Mouse (Mus musculus) thymus, adult 2 months (tissue): ENCODE measurements around the gene Sys1. TPM values are rescaled to one million over a fixed set of nuclear protein-coding genes. Genes with fewer than 3 reads are reported as not detected.

Source experiments
- DNase-seq: peaks from one replicate; pipeline ENCODE4 v3.0.0; 2021
- H3K27ac ChIP-seq: fragments of 200-500 bp; 2 replicates; pipeline ENCODE4 v1.5.1; 2012; ENCODE audit warnings: low read length, control low read depth; ENCODE audit not compliant: control insufficient read depth, insufficient read depth
- H3K27me3 ChIP-seq: fragments of 200-500 bp; 2 replicates; pipeline ENCODE4 v1.6.1; 2012; ENCODE audit warnings: mild to moderate bottlenecking, low read length, moderate library complexity, mixed read lengths; ENCODE audit not compliant: control insufficient read depth, insufficient read depth
- H3K36me3 ChIP-seq: fragments of 200-500 bp; 2 replicates; pipeline ENCODE4 v1.6.1; 2012; ENCODE audit warnings: mild to moderate bottlenecking, low read length, moderate library complexity; ENCODE audit not compliant: control insufficient read depth, insufficient read depth
- H3K4me1 ChIP-seq: fragments of 200-500 bp; replicated peaks from 2 replicates; pipeline ENCODE4 v1.6.1; 2012; ENCODE audit warnings: low read length; ENCODE audit not compliant: control insufficient read depth, insufficient read depth
- H3K4me3 ChIP-seq: fragments of 200-500 bp; 2 replicates; pipeline ENCODE4 v1.5.1; 2012; ENCODE audit warnings: mild to moderate bottlenecking, low read length, control low read depth, moderate library complexity; ENCODE audit not compliant: control insufficient read depth, insufficient read depth
- CTCF ChIP-seq: fragments of 200-500 bp; IDR thresholded peaks from 2 replicates; pipeline ENCODE4 v1.5.1; 2012; ENCODE audit warnings: mild to moderate bottlenecking, control low read depth, low read length, moderate library complexity, borderline replicate concordance; ENCODE audit not compliant: control insufficient read depth, poor library complexity, insufficient read depth; ENCODE audit errors: extremely low read depth
- POLR2A ChIP-seq: fragments of 200-500 bp; IDR thresholded peaks from 2 replicates; pipeline ENCODE4 v1.6.1; 2012; ENCODE audit warnings: mild to moderate bottlenecking, low read length, control low read depth, moderate library complexity; ENCODE audit not compliant: control insufficient read depth, poor library complexity, insufficient read depth; ENCODE audit errors: extremely low read depth
- WGBS: fragments of 180-500 bp; shearing (Covaris S2); methylation state at CpG from one replicate; pipeline ENCODE4 v1.1.7; 2018; 5-methylcytosine and 5-hydroxymethylcytosine counted together
- polyA plus RNA-seq: library from polyadenylated mRNA; depleted of rRNA; stranded (reverse); fragments of >200 nt; gene quantifications from 2 replicates; pipeline ENCODE4 v1.2.3, GENCODE M21; 2012

Gene Sys1
- polyA plus RNA-seq, 1 experiment = 183 TPM

- no peaks in the 10 kb centered on the region; the same call in 1 of the 2 replicates for H3K27me3 ChIP-seq
- TF ChIP-seq CTCF (no peak), POLR2A (no peak)
- H3K36me3 ChIP-seq = no peaks in the 10 kb centered on the region
- 58% methylated on average over 3 of the region's 3 CpGs for WGBS
- no peak overlapping the region for H3K4me3 ChIP-seq
- no peak overlapping the region for H3K27ac ChIP-seq
- DNase-seq = no peak
- H3K4me1 ChIP-seq = peaks cover 37% of the 10 kb centered on the region
Observed at GRCm38 (mm10) chr2:164419489-164419888, 37.3 kb upstream of the Sys1 start.

GRCm38 (mm10) chr2:164421306-164421705 is 35.5 kb upstream of the Sys1 start:
- Histone ChIP-seq H3K4me1 (peaks cover 42% of the 10 kb centered on the region), H3K27me3 (no peaks in the 10 kb centered on the region), H3K27ac (no peak overlapping the region), H3K36me3 (no peaks in the 10 kb centered on the region), H3K4me3 (no peak overlapping the region)
- WGBS = 96% methylated on average over 7 of the region's 7 CpGs
- TF ChIP-seq POLR2A (no peak), CTCF (no peak)
- DNase-seq = no peak

GRCm38 (mm10) chr2:164421979-164422378 is 34.8 kb upstream of the Sys1 start:
- H3K4me1 ChIP-seq = peaks cover 42% of the 10 kb centered on the region
- DNase-seq = no peak
- WGBS = 93% methylated on average over 8 of the region's 8 CpGs
- no peaks in the 10 kb centered on the region for H3K27me3 ChIP-seq
- H3K27ac ChIP-seq = peak overlapping the region; percentile 96
- no peak overlapping the region for H3K4me3 ChIP-seq
- H3K36me3 ChIP-seq = no peaks in the 10 kb centered on the region
- TF ChIP-seq CTCF = no peak
- no peak for TF ChIP-seq POLR2A

GRCm38 (mm10) chr2:164422675-164423393 is 33.9 kb upstream of the Sys1 start:
- no peak for DNase-seq
- Histone ChIP-seq H3K4me3 (no peak overlapping the region), H3K27ac (peak overlapping the region; percentile 96), H3K36me3 (no peaks in the 10 kb centered on the region), H3K4me1 (peaks cover 40% of the 10 kb centered on the region), H3K27me3 (no peaks in the 10 kb centered on the region)
- 50% methylated on average over 15 of the region's 15 CpGs for WGBS
- no peak for TF ChIP-seq CTCF
- TF ChIP-seq POLR2A = no peak

GRCm38 (mm10) chr2:164423464-164423863 is 33.3 kb upstream of the Sys1 start:
- peaks cover 36% of the 10 kb centered on the region for H3K4me1 ChIP-seq
- H3K36me3 ChIP-seq = no peaks in the 10 kb centered on the region
- DNase-seq = no peak
- WGBS = 93% methylated on average over 11 of the region's 11 CpGs
- no peaks in the 10 kb centered on the region for H3K27me3 ChIP-seq
- no peak overlapping the region for H3K4me3 ChIP-seq
- no peak for TF ChIP-seq CTCF
- TF ChIP-seq POLR2A = no peak
- H3K27ac ChIP-seq = peak overlapping the region; percentile 96

- no peaks in the 10 kb centered on the region for H3K36me3 ChIP-seq
- DNase-seq = no peak
- no peaks in the 10 kb centered on the region for H3K27me3 ChIP-seq
- peaks cover 31% of the 10 kb centered on the region for H3K4me1 ChIP-seq
- H3K27ac ChIP-seq = no peak overlapping the region
- no peak for TF ChIP-seq POLR2A
- TF ChIP-seq CTCF = no peak
- no peak overlapping the region for H3K4me3 ChIP-seq
- WGBS = 96% methylated on average over 8 of the region's 8 CpGs
Observed at GRCm38 (mm10) chr2:164424406-164424805, 32.4 kb upstream of the Sys1 start.

- 95% methylated on average over 5 of the region's 5 CpGs for WGBS
- Histone ChIP-seq H3K4me3 (no peak overlapping the region), H3K4me1 (peaks cover 31% of the 10 kb centered on the region), H3K27me3 (no peaks in the 10 kb centered on the region), H3K36me3 (no peaks in the 10 kb centered on the region), H3K27ac (no peak overlapping the region)
- TF ChIP-seq POLR2A = no peak
- TF ChIP-seq CTCF = no peak
- DNase-seq = no peak
Observed at GRCm38 (mm10) chr2:164425401-164425800, 31.4 kb upstream of the Sys1 start.

GRCm38 (mm10) chr2:164426121-164426520 is 30.6 kb upstream of the Sys1 start:
- no peaks in the 10 kb centered on the region for H3K36me3 ChIP-seq

More at GRCm38 (mm10) chr2:164426121-164426520, 30.6 kb upstream of the Sys1 start:
- no peak for DNase-seq
- H3K27ac ChIP-seq = no peak overlapping the region
- WGBS = 72% methylated on average over 12 of the region's 12 CpGs
- H3K4me1 ChIP-seq = peaks cover 31% of the 10 kb centered on the region
- no peak for TF ChIP-seq POLR2A
- no peaks in the 10 kb centered on the region for H3K27me3 ChIP-seq
- no peak overlapping the region for H3K4me3 ChIP-seq
